Mouse (Mus musculus) C2C12 (cell line): ENCODE data around the gene Memo1.

Experiments used
- CEBPB ChIP-seq: IDR thresholded peaks from one replicate; pipeline ENCODE4 v1.6.1; 2011; ENCODE audit warnings: low read depth, mild to moderate bottlenecking, control low read depth, moderate library complexity
- CTCF ChIP-seq: IDR thresholded peaks from one replicate; pipeline ENCODE4 v1.5.1; 2011; ENCODE audit not compliant: control insufficient read depth, insufficient read depth, insufficient read length
- FOSL1 ChIP-seq: IDR thresholded peaks from one replicate; pipeline ENCODE4 v1.8.0; 2011; ENCODE audit warnings: mild to moderate bottlenecking, low read length; ENCODE audit not compliant: poor library complexity, insufficient read depth, severe bottlenecking
- MAX ChIP-seq: IDR thresholded peaks from one replicate; pipeline ENCODE4 v1.6.1; 2011; ENCODE audit warnings: mild to moderate bottlenecking, control low read depth
- MYOD1 ChIP-seq: IDR thresholded peaks from one replicate; pipeline ENCODE4 v1.6.1; 2011; ENCODE audit warnings: low read depth; ENCODE audit not compliant: control insufficient read depth, insufficient read length
- MYOG ChIP-seq: IDR thresholded peaks from one replicate; pipeline ENCODE4 v1.6.1; 2011; ENCODE audit not compliant: control insufficient read depth, insufficient read length; ENCODE audit errors: extremely low read depth
- USF1 ChIP-seq: IDR thresholded peaks from one replicate; pipeline ENCODE4 v1.6.1; 2011; ENCODE audit warnings: low read depth, mild to moderate bottlenecking, control low read depth, moderate library complexity

GRCm38 (mm10) chr17:74305616-74306015 is 10.3 kb upstream of the Memo1 start:
- TF ChIP-seq CTCF (no peak), MAX (no peak), FOSL1 (no peak), MYOD1 (no peak), CEBPB (no peak), MYOG (no peak), USF1 (no peak)
